Mouse (Mus musculus) bone marrow, adult 2 months (tissue): ENCODE data around the gene Ankrd44.

Source experiments
- CTCF ChIP-seq: fragments of 200-500 bp; IDR thresholded peaks from 2 replicates; pipeline ENCODE4 v1.5.1; 2011; ENCODE audit warnings: low read length, control low read depth; ENCODE audit not compliant: control insufficient read depth, insufficient read depth
- POLR2A ChIP-seq: fragments of 200-500 bp; IDR thresholded peaks from 2 replicates; pipeline ENCODE4 v1.6.1; 2011; ENCODE audit warnings: low read depth, mild to moderate bottlenecking, control low read depth, low read length, borderline replicate concordance; ENCODE audit not compliant: control insufficient read depth

DNA sequence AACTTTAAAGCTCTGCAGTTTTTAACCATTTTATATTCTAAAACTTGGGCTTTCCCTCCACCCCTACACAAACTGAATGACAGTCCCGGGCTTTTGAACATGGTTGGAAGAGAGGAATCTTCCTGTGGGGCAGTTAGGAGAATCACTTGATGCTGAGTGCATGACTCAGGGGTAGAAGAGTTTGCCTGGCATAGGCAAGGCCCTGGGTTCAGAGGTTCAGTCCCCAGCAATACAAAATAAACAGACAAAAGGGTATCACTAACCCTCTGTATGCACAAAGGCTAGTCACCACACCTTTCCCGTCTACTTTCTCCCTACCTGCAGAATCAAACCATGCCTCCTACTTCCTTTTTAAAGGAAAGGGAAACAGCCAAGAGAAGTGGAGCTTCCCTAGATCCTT, 28.5 kb downstream of the Ankrd44 start:
- TF ChIP-seq CTCF, result no peak
- TF ChIP-seq POLR2A, result no peak
